Mouse (Mus musculus): Measurements from ENCODE around the gene Dnah3. TPM values are rescaled to one million over a fixed set of nuclear protein-coding genes. Genes with fewer than 3 reads are reported as not detected.

The Dnah3 gene
- polyA plus RNA-seq, 1 experiment = 34.6 TPM

DNA sequence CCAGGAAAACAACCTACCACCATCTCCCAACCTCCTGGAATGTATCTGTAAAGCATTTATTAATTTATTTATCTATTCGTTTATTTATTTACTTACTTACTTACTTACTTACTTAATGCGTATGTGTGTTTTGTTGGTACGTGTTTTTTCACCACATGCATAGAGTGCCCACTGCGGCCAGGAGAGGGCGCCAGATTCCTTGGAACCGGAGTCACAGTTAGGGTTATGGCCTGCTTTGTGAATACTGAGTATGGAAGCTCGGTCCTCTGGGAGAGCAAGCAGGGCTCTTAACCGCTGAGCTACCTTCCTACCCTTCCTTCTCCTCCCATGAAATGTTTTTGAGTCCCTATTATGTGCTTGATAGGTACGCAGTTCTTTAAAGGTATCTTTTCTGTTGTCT, 3.3 kb upstream of the Dnah3 start:
- no peak for TF ChIP-seq POLR2A (IDR thresholded peaks at IDR 0.05; ENCODE audit: control insufficient read depth, low read depth, low read length)
- peak; percentile 93; the same call in 1 of the 2 replicates for TF ChIP-seq CTCF (IDR thresholded peaks at IDR 0.05; ENCODE audit: control insufficient read depth, insufficient read depth, insufficient replicate concordance, low read depth, low read length)
- Histone ChIP-seq H3K36me3 (ENCODE audit: control insufficient read depth, insufficient read depth, low read length) (no peaks in the 10 kb centered on the region), H3K4me1 (ENCODE audit: control insufficient read depth, insufficient read depth, low read length) (peaks cover 18% of the 10 kb centered on the region), H3K4me3 (ENCODE audit: control insufficient read depth, low read depth, low read length) (no peak overlapping the region), H3K27me3 (ENCODE audit: control insufficient read depth, insufficient read depth, low read length) (no peaks in the 10 kb centered on the region), H3K27ac (ENCODE audit: control insufficient read depth, insufficient read depth, low read depth, low read length) (no peak overlapping the region)

DNA sequence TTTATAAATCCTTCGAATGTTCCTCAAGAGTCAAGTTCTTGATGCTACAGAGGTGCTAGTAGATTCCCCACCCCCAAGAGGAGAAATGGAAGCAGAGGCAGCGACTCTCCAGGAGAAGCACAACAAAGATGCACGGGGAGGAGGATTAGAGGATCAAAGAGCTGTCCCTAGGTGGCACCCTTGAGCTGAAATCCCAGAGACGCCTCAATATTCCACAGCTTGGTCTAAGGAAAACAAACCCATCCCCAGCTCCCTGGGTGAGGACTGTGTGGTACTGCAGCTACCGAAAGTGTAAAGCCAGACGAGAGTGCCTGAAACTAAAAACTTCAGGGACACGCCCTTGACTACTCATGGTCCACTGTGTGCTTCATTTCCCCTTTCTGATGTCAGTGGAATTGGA, 2.8 kb upstream of the Dnah3 start:
- H3K4me3 ChIP-seq (ENCODE audit: control insufficient read depth, low read depth, low read length) = no peak overlapping the region
- peaks cover 12% of the 10 kb centered on the region for H3K4me1 ChIP-seq (ENCODE audit: control insufficient read depth, insufficient read depth, low read length)
- TF ChIP-seq CTCF (IDR thresholded peaks at IDR 0.05; ENCODE audit: control insufficient read depth, insufficient read depth, insufficient replicate concordance, low read depth, low read length) = peak; percentile 37; the same call in 1 of the 2 replicates
- no peak for TF ChIP-seq POLR2A (IDR thresholded peaks at IDR 0.05; ENCODE audit: control insufficient read depth, low read depth, low read length)
- H3K27ac ChIP-seq (ENCODE audit: control insufficient read depth, insufficient read depth, low read depth, low read length) = no peak overlapping the region
- no peaks in the 10 kb centered on the region for H3K27me3 ChIP-seq (ENCODE audit: control insufficient read depth, insufficient read depth, low read length)
- no peaks in the 10 kb centered on the region for H3K36me3 ChIP-seq (ENCODE audit: control insufficient read depth, insufficient read depth, low read length)

DNA sequence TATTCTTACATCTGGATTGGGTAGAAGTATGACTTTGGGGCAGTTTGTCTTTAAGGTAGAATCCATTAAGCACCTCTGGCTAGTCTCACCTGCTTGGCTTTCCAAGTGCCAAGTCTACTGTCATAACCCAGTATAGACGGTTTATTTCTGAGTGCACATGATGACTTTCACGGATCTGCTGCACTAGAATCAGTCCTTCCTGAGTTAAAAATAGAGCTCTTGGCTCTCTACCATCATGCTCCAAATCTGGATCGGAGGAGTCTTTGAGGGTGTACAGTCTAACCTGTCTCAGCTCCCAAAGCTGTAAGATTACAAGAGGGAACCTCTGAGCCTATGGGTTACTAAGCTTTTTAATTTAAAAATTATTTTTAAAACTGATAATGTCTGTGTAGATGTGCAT, 864 bp downstream of the Dnah3 start:
- Histone ChIP-seq H3K27me3 (ENCODE audit: control insufficient read depth, insufficient read depth, low read length) (no peaks in the 10 kb centered on the region), H3K27ac (ENCODE audit: control insufficient read depth, insufficient read depth, low read depth, low read length) (no peak overlapping the region), H3K36me3 (ENCODE audit: control insufficient read depth, insufficient read depth, low read length) (no peaks in the 10 kb centered on the region), H3K4me3 (ENCODE audit: control insufficient read depth, low read depth, low read length) (peak overlapping the region; percentile 68; the same call in 1 of the 2 replicates), H3K4me1 (ENCODE audit: control insufficient read depth, insufficient read depth, low read length) (peaks cover 2% of the 10 kb centered on the region; the same call in 1 of the 2 replicates)
- no peak for TF ChIP-seq CTCF (IDR thresholded peaks at IDR 0.05; ENCODE audit: control insufficient read depth, insufficient read depth, insufficient replicate concordance, low read depth, low read length)
- no peak for TF ChIP-seq POLR2A (IDR thresholded peaks at IDR 0.05; ENCODE audit: control insufficient read depth, low read depth, low read length)

DNA sequence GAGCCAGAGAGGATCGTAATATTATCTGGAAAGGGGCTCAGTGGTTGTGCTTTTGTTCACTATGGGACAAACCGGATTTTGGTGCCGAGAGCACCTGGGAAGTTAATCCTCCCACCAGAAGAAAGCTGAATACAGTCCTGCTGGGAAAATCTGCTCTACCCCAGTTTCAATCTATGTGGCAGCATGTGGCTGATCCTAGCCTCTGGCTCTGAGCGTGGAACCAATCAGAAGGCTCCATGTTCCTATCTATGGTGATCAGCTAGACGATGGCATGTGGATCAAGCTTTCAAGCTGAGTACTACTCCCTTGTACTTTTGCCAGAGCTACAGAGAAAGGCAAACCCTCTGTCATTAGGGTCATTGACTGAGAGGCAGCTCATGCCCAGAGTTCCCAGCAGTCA, 2.0 kb downstream of the Dnah3 start:
- no peak for TF ChIP-seq CTCF (IDR thresholded peaks at IDR 0.05; ENCODE audit: control insufficient read depth, insufficient read depth, insufficient replicate concordance, low read depth, low read length)
- no peak for TF ChIP-seq POLR2A (IDR thresholded peaks at IDR 0.05; ENCODE audit: control insufficient read depth, low read depth, low read length)
- no peak overlapping the region for H3K27ac ChIP-seq (ENCODE audit: control insufficient read depth, insufficient read depth, low read depth, low read length)
- no peaks in the 10 kb centered on the region for H3K36me3 ChIP-seq (ENCODE audit: control insufficient read depth, insufficient read depth, low read length)
- H3K27me3 ChIP-seq (ENCODE audit: control insufficient read depth, insufficient read depth, low read length) = no peaks in the 10 kb centered on the region
- H3K4me1 ChIP-seq (ENCODE audit: control insufficient read depth, insufficient read depth, low read length) = peaks cover 2% of the 10 kb centered on the region; the same call in 1 of the 2 replicates
- H3K4me3 ChIP-seq (ENCODE audit: control insufficient read depth, low read depth, low read length) = peak overlapping the region; percentile 75

DNA sequence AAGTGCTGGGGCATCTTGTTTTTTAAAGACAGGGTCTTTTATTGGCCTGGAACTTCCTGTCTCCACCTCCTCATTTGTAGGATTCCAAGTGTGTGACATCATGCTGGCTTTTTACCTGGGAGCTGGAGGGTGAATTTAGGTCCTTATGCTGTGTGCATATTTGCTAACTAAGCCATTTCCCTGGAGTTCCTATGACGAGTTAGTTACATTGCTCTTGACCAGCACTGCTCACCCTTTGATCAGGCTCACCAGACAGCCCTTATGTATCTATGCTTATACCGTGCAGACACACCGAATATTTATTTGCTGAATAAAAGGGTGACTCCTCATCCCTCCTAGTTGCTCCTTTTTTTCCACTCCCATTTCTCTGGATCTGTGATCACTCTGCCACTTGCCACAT, 14.9 kb downstream of the Dnah3 start:
- H3K36me3 ChIP-seq (ENCODE audit: control insufficient read depth, insufficient read depth, low read length) = no peaks in the 10 kb centered on the region

DNA sequence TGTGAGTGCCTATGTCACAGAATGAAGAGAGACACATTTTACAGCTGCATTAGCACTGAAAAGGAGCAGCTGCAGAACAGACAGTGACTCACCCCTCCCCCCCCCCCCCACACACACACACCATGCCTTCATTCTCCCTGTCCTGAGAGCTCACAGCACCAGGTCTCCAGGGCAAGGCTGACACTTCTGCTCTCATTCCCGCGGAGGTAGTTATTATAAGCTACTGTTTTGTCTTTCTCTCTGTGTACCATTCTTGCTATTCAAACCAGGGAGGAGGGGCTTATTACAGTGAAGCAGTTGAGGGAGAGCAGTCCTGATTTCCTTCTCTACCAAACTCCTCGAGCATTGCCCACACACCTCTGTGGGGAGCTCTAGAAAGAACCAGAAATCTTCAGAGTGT, 25.9 kb downstream of the Dnah3 start:
- no peak for TF ChIP-seq POLR2A (IDR thresholded peaks at IDR 0.05; ENCODE audit: control insufficient read depth, low read depth, low read length)
- TF ChIP-seq CTCF (IDR thresholded peaks at IDR 0.05; ENCODE audit: control insufficient read depth, insufficient read depth, insufficient replicate concordance, low read depth, low read length) = no peak
- Histone ChIP-seq H3K4me1 (ENCODE audit: control insufficient read depth, insufficient read depth, low read length) (no peaks in the 10 kb centered on the region), H3K27ac (ENCODE audit: control insufficient read depth, insufficient read depth, low read depth, low read length) (no peak overlapping the region), H3K27me3 (ENCODE audit: control insufficient read depth, insufficient read depth, low read length) (no peaks in the 10 kb centered on the region), H3K36me3 (ENCODE audit: control insufficient read depth, insufficient read depth, low read length) (no peaks in the 10 kb centered on the region), H3K4me3 (ENCODE audit: control insufficient read depth, low read depth, low read length) (no peak overlapping the region)

More for the DNA sequence above, 14.9 kb downstream of the Dnah3 start:
- Histone ChIP-seq H3K27ac (ENCODE audit: control insufficient read depth, insufficient read depth, low read depth, low read length) (no peak overlapping the region), H3K27me3 (ENCODE audit: control insufficient read depth, insufficient read depth, low read length) (no peaks in the 10 kb centered on the region), H3K4me1 (ENCODE audit: control insufficient read depth, insufficient read depth, low read length) (peaks cover 3% of the 10 kb centered on the region; the same call in 1 of the 2 replicates), H3K4me3 (ENCODE audit: control insufficient read depth, low read depth, low read length) (no peak overlapping the region)
- no peak for TF ChIP-seq CTCF (IDR thresholded peaks at IDR 0.05; ENCODE audit: control insufficient read depth, insufficient read depth, insufficient replicate concordance, low read depth, low read length)
- TF ChIP-seq POLR2A (IDR thresholded peaks at IDR 0.05; ENCODE audit: control insufficient read depth, low read depth, low read length) = no peak

DNA sequence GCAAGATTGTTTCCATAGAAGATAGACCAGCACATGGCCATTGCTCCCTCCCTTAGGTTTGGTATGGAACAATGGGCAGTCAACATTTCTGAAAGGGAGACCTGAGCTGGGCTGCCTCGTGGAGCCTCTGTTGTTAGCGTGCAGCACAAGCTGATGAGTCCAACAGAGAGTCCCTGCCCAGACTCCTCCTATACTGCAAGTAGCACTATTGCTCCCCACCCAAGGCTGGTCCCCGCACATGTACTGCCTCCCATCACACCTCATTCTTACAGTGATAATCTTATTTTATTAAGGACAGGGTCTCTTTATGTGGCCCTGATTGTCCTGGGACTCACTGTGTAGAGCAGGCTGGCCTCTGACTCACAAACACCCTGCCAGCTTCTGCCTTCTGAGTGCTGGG, 27.0 kb downstream of the Dnah3 start:
- TF ChIP-seq CTCF (IDR thresholded peaks at IDR 0.05; ENCODE audit: control insufficient read depth, insufficient read depth, insufficient replicate concordance, low read depth, low read length) (no peak), POLR2A (IDR thresholded peaks at IDR 0.05; ENCODE audit: control insufficient read depth, low read depth, low read length) (no peak)
- Histone ChIP-seq H3K36me3 (ENCODE audit: control insufficient read depth, insufficient read depth, low read length) (no peaks in the 10 kb centered on the region), H3K27me3 (ENCODE audit: control insufficient read depth, insufficient read depth, low read length) (no peaks in the 10 kb centered on the region), H3K4me1 (ENCODE audit: control insufficient read depth, insufficient read depth, low read length) (no peaks in the 10 kb centered on the region), H3K27ac (ENCODE audit: control insufficient read depth, insufficient read depth, low read depth, low read length) (no peak overlapping the region), H3K4me3 (ENCODE audit: control insufficient read depth, low read depth, low read length) (no peak overlapping the region)

DNA sequence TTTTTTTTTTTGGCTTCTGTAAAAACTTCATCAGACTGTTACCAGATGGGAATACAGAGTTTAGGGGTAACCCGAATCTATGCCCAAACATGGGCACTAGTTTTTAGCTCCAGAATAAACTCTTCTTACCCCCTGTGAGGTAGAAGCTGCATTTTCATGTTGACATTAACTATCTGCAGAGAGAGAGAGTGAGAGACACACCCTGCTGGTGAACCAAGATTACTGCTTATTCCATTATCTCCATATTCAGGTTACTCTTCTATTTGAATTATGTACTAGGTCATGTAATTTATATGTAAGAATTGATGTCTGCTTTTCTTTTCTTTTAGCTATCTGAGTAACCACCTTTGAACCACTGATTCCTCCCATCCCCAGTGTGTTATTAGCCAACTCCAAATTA, 31.0 kb downstream of the Dnah3 start:
- no peak overlapping the region for H3K4me3 ChIP-seq (ENCODE audit: control insufficient read depth, low read depth, low read length)
- H3K36me3 ChIP-seq (ENCODE audit: control insufficient read depth, insufficient read depth, low read length) = no peaks in the 10 kb centered on the region

More for the DNA sequence above, 31.0 kb downstream of the Dnah3 start:
- Histone ChIP-seq H3K27ac (ENCODE audit: control insufficient read depth, insufficient read depth, low read depth, low read length) (no peak overlapping the region), H3K27me3 (ENCODE audit: control insufficient read depth, insufficient read depth, low read length) (no peaks in the 10 kb centered on the region), H3K4me1 (ENCODE audit: control insufficient read depth, insufficient read depth, low read length) (no peaks in the 10 kb centered on the region)
- TF ChIP-seq CTCF (IDR thresholded peaks at IDR 0.05; ENCODE audit: control insufficient read depth, insufficient read depth, insufficient replicate concordance, low read depth, low read length) (no peak), POLR2A (IDR thresholded peaks at IDR 0.05; ENCODE audit: control insufficient read depth, low read depth, low read length) (no peak)

All from testis, adult 2 months (tissue).